Mouse (Mus musculus): ENCODE measurements around the gene Gria4. TPM values are rescaled to one million over a fixed set of nuclear protein-coding genes. Genes with fewer than 3 reads are reported as not detected.
A peak's percentile ranks its signal among the peaks of the same experiment; 100 is the strongest.
"Not testable (repeated sequence)": the region's sequence is repeated elsewhere in the genome, so short reads cannot be mapped to it uniquely, and the experiment has no call there.

Gria4 gene
- 3.0 and 3.5 TPM in 2 replicates for polyA plus RNA-seq (2015; fragmentation: Nextera tagmentation; extraction: Ambion mirVana)

- Histone ChIP-seq H3K9me3 (ENCODE audit: control insufficient read depth, low read length) (no peaks in the 10 kb centered on the region), H3K9ac (ENCODE audit: low read depth, low read length) (peak within 1 kb of the TSS; percentile 65), H3K4me3 (ENCODE audit: low read length) (peak within 1 kb of the TSS; percentile 60), H3K36me3 (ENCODE audit: control insufficient read depth, insufficient read depth, low read length) (no peaks in the 10 kb centered on the region), H3K4me1 (ENCODE audit: control insufficient read depth, insufficient read depth, low read length) (peaks cover 2% of the 10 kb centered on the region; the same call in 1 of the 2 replicates), H3K27me3 (replicated peaks; ENCODE audit: control insufficient read depth, insufficient read depth, low read length) (no peaks in the 10 kb centered on the region; the same call in 1 of the 2 replicates), H3K27ac (ENCODE audit: low read length) (peak within 1 kb of the TSS; percentile 19), H3K4me2 (ENCODE audit: low read depth, low read length) (peak within 1 kb of the TSS; percentile 90)
- WGBS: under 1% methylated on average over 46 of the region's 46 CpGs
- ATAC-seq: peak; percentile 92
These were observed at the start of gene Gria4 for GRCm38 (mm10) chr9:4795544-4796288. Gene Gria4, minus strand, starts transcription at chr9:4796234.

- H3K4me1 ChIP-seq (ENCODE audit: control insufficient read depth, insufficient read depth, low read length); H3K27ac ChIP-seq (ENCODE audit: low read length); H3K4me3 ChIP-seq (ENCODE audit: low read length); H3K9ac ChIP-seq (ENCODE audit: low read depth, low read length); H3K36me3 ChIP-seq (ENCODE audit: control insufficient read depth, insufficient read depth, low read length); H3K9me3 ChIP-seq (ENCODE audit: control insufficient read depth, low read length); H3K4me2 ChIP-seq (ENCODE audit: low read depth, low read length); ATAC-seq; H3K27me3 ChIP-seq (replicated peaks; ENCODE audit: control insufficient read depth, insufficient read depth, low read length): not testable (repeated sequence)
- 90% methylated on average over 2 of the region's 2 CpGs for WGBS
These were observed 14.9 kb upstream of the Gria4 start for GRCm38 (mm10) chr9:4810941-4811340.

GRCm38 (mm10) chr9:4803151-4803755 is 7.2 kb upstream of the Gria4 start:
- Histone ChIP-seq H3K4me2 (ENCODE audit: low read depth, low read length) (no peak overlapping the region), H3K9ac (ENCODE audit: low read depth, low read length) (no peak overlapping the region), H3K9me3 (ENCODE audit: control insufficient read depth, low read length) (no peaks in the 10 kb centered on the region), H3K36me3 (ENCODE audit: control insufficient read depth, insufficient read depth, low read length) (no peaks in the 10 kb centered on the region), H3K27me3 (replicated peaks; ENCODE audit: control insufficient read depth, insufficient read depth, low read length) (no peaks in the 10 kb centered on the region), H3K4me1 (ENCODE audit: control insufficient read depth, insufficient read depth, low read length) (no peaks in the 10 kb centered on the region), H3K4me3 (ENCODE audit: low read length) (no peak overlapping the region), H3K27ac (ENCODE audit: low read length) (no peak overlapping the region)
- ATAC-seq: no peak
- WGBS: 67% methylated on average over 7 of the region's 7 CpGs

- H3K36me3 ChIP-seq (ENCODE audit: control insufficient read depth, insufficient read depth, low read length): no peaks in the 10 kb centered on the region
- H3K9me3 ChIP-seq (ENCODE audit: control insufficient read depth, low read length): no peaks in the 10 kb centered on the region
- H3K4me3 ChIP-seq (ENCODE audit: low read length): no peak overlapping the region
- no peak overlapping the region for H3K4me2 ChIP-seq (ENCODE audit: low read depth, low read length)
- H3K9ac ChIP-seq (ENCODE audit: low read depth, low read length): no peak overlapping the region
- H3K27ac ChIP-seq (ENCODE audit: low read length): no peak overlapping the region
- 82% methylated on average over 2 of the region's 2 CpGs for WGBS
- no peaks in the 10 kb centered on the region; the same call in 1 of the 2 replicates for H3K27me3 ChIP-seq (replicated peaks; ENCODE audit: control insufficient read depth, insufficient read depth, low read length)
- peaks cover 2% of the 10 kb centered on the region; the same call in 1 of the 2 replicates for H3K4me1 ChIP-seq (ENCODE audit: control insufficient read depth, insufficient read depth, low read length)
- ATAC-seq: no peak
These were observed 1.4 kb upstream of the Gria4 start for GRCm38 (mm10) chr9:4797396-4797795.

- Histone ChIP-seq H3K27ac (ENCODE audit: low read length) (no peak overlapping the region), H3K27me3 (replicated peaks; ENCODE audit: control insufficient read depth, insufficient read depth, low read length) (no peaks in the 10 kb centered on the region; the same call in 1 of the 2 replicates), H3K4me1 (ENCODE audit: control insufficient read depth, insufficient read depth, low read length) (peaks cover 2% of the 10 kb centered on the region; the same call in 1 of the 2 replicates), H3K9me3 (ENCODE audit: control insufficient read depth, low read length) (no peaks in the 10 kb centered on the region), H3K36me3 (ENCODE audit: control insufficient read depth, insufficient read depth, low read length) (no peaks in the 10 kb centered on the region), H3K4me2 (ENCODE audit: low read depth, low read length) (peak overlapping the region; percentile 90), H3K4me3 (ENCODE audit: low read length) (peak overlapping the region; percentile 60), H3K9ac (ENCODE audit: low read depth, low read length) (peak overlapping the region; percentile 65)
- 2% methylated on average over 4 of the region's 4 CpGs for WGBS
- ATAC-seq: no peak; the same call in none of the 2 replicates
These were observed 233 bp upstream of the Gria4 start for GRCm38 (mm10) chr9:4796289-4796645.

GRCm38 (mm10) chr9:4795075-4795474 is 959 bp downstream of the Gria4 start:
- no peak overlapping the region for H3K27ac ChIP-seq (ENCODE audit: low read length)
- peaks cover 2% of the 10 kb centered on the region; the same call in 1 of the 2 replicates for H3K4me1 ChIP-seq (ENCODE audit: control insufficient read depth, insufficient read depth, low read length)
- H3K4me3 ChIP-seq (ENCODE audit: low read length): peak overlapping the region; percentile 60
- WGBS: 3% methylated on average over 6 of the region's 6 CpGs
- H3K4me2 ChIP-seq (ENCODE audit: low read depth, low read length): peak overlapping the region; percentile 90
- ATAC-seq: no peak
- no peaks in the 10 kb centered on the region for H3K36me3 ChIP-seq (ENCODE audit: control insufficient read depth, insufficient read depth, low read length)
- no peaks in the 10 kb centered on the region for H3K9me3 ChIP-seq (ENCODE audit: control insufficient read depth, low read length)
- 0 out of 2 replicates have a peak overlapping the region, but pooled peaks have one; percentile 30 for H3K9ac ChIP-seq (ENCODE audit: low read depth, low read length)
- H3K27me3 ChIP-seq (replicated peaks; ENCODE audit: control insufficient read depth, insufficient read depth, low read length): no peaks in the 10 kb centered on the region; the same call in 1 of the 2 replicates

GRCm38 (mm10) chr9:4794411-4794810 is 1.6 kb downstream of the Gria4 start:
- Histone ChIP-seq H3K4me2 (ENCODE audit: low read depth, low read length) (0 out of 2 replicates have a peak overlapping the region, but pooled peaks have one; percentile 18), H3K4me3 (ENCODE audit: low read length) (peak overlapping the region; percentile 60; the same call in 1 of the 2 replicates), H3K36me3 (ENCODE audit: control insufficient read depth, insufficient read depth, low read length) (no peaks in the 10 kb centered on the region), H3K27me3 (replicated peaks; ENCODE audit: control insufficient read depth, insufficient read depth, low read length) (no peaks in the 10 kb centered on the region; the same call in 1 of the 2 replicates), H3K9me3 (ENCODE audit: control insufficient read depth, low read length) (no peaks in the 10 kb centered on the region), H3K27ac (ENCODE audit: low read length) (no peak overlapping the region), H3K9ac (ENCODE audit: low read depth, low read length) (no peak overlapping the region), H3K4me1 (ENCODE audit: control insufficient read depth, insufficient read depth, low read length) (peaks cover 2% of the 10 kb centered on the region; the same call in 1 of the 2 replicates)
- no peak for ATAC-seq
- WGBS: 35% methylated on average over 10 of the region's 10 CpGs

- not testable (repeated sequence) for H3K4me1 ChIP-seq (ENCODE audit: control insufficient read depth, insufficient read depth, low read length); H3K9ac ChIP-seq (ENCODE audit: low read depth, low read length); H3K36me3 ChIP-seq (ENCODE audit: control insufficient read depth, insufficient read depth, low read length); ATAC-seq; H3K27ac ChIP-seq (ENCODE audit: low read length); H3K4me3 ChIP-seq (ENCODE audit: low read length); H3K27me3 ChIP-seq (replicated peaks; ENCODE audit: control insufficient read depth, insufficient read depth, low read length); H3K9me3 ChIP-seq (ENCODE audit: control insufficient read depth, low read length); H3K4me2 ChIP-seq (ENCODE audit: low read depth, low read length)
These were observed 46.6 kb downstream of the Gria4 start for GRCm38 (mm10) chr9:4749407-4749806.

- ATAC-seq: no peak
- Histone ChIP-seq H3K27me3 (replicated peaks; ENCODE audit: control insufficient read depth, insufficient read depth, low read length) (no peaks in the 10 kb centered on the region), H3K9ac (ENCODE audit: low read depth, low read length) (no peak overlapping the region), H3K4me3 (ENCODE audit: low read length) (no peak overlapping the region), H3K36me3 (ENCODE audit: control insufficient read depth, insufficient read depth, low read length) (no peaks in the 10 kb centered on the region), H3K4me2 (ENCODE audit: low read depth, low read length) (no peak overlapping the region), H3K9me3 (ENCODE audit: control insufficient read depth, low read length) (no peaks in the 10 kb centered on the region), H3K4me1 (ENCODE audit: control insufficient read depth, insufficient read depth, low read length) (no peaks in the 10 kb centered on the region), H3K27ac (ENCODE audit: low read length) (no peak overlapping the region)
- 73% methylated on average over 2 of the region's 2 CpGs for WGBS
These were observed 81.9 kb downstream of the Gria4 start for GRCm38 (mm10) chr9:4714086-4714485.
